Comparison of ENCODE assay signal across 1 mouse cellular context in the genomic region with DNA sequence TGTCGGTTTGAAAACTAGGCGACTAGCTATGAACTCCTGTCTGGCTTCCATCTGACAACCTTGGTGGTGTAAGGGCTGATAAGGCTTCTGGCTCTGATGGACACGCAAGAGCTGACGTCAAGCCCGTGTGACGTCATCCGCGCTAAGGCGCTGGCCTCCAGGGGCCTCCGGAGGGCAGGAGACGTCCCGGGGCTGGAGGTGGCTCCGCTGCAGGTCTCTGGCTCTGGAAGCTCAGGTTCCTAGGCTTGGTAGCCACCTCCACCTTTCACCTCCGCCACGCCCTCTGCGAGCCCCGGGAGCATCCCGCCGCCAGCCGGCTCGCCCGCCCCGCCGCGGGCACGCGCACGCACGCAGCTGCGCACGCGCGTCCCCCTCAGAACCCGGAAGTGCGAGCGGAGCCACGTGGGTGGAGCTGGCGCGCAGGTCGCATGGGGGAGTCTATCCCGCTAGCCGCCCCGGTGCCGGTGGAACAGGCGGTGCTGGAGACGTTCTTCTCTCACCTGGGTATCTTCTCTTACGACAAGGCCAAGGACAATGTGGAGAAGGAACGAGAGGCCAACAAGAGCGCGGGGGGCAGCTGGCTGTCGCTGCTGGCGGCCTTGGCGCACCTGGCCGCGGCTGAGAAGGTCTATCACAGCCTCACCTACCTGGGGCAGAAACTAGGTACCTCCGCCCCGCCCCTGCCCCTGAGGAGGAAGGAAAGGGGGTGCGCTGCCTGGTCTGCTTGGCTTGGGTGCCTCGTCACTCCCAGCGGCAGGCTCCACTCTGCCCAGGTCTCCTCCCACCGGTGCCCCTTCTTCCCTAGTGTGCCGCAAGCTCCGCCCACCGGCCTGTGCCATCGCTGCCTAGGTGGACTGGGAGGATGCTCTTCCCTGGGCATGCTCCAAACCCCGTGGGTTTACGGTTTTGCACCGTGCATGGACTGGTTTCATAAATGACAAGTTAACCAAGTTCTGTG.
TF ChIP-seq lines count a peak whose summit lies in the region.

A gene (plus strand): TSS at position 390 of the 958 bp plus-strand sequence.

TF ChIP-seq in CH12.LX, 34 proteins besides CTCF, POLR2A, EP300 and RAD21 (continued from another document):
- TF ChIP-seq POLR2AphosphoS2 (IDR thresholded peaks at IDR 0.05; ENCODE audit: low read depth, low read length) = peak; percentile 65; the same call in 1 of the 2 replicates
- peak; percentile 100 for TF ChIP-seq MXI1 (IDR thresholded peaks at IDR 0.05; ENCODE audit: low read depth, low read length)
- peak; percentile 91 for TF ChIP-seq NELFE (IDR thresholded peaks at IDR 0.05; ENCODE audit: low read depth, low read length)
- peak; percentile 100 for TF ChIP-seq ELF1 (IDR thresholded peaks at IDR 0.05; ENCODE audit: low read depth, low read length)
- no peak for TF ChIP-seq CHD2 (IDR thresholded peaks at IDR 0.05; ENCODE audit: low read length)
- TF ChIP-seq JUN (IDR thresholded peaks at IDR 0.05; ENCODE audit: insufficient read depth, low read depth, low read length) = peak; percentile 39
- TF ChIP-seq JUND (conservative IDR thresholded peaks at IDR 0.05; ENCODE audit: low read depth, low read length) = 0 out of 2 replicates have a peak, but pooled peaks have one; percentile 24
- TF ChIP-seq MYC (IDR thresholded peaks at IDR 0.05; ENCODE audit: low read depth, low read length) = peak; percentile 97
- TF ChIP-seq MAZ (IDR thresholded peaks at IDR 0.05; ENCODE audit: low read depth, low read length) = 0 out of 2 replicates have a peak, but pooled peaks have one; percentile 41
- no peak for TF ChIP-seq RCOR1 (conservative IDR thresholded peaks at IDR 0.05; ENCODE audit: low read depth, low read length)
- no peak for TF ChIP-seq ZC3H11A (IDR thresholded peaks at IDR 0.05; ENCODE audit: low read depth, low read length)
- no peak for TF ChIP-seq E2F4 (IDR thresholded peaks at IDR 0.05; ENCODE audit: insufficient replicate concordance, low read depth, low read length)
- TF ChIP-seq GABPA (IDR thresholded peaks at IDR 0.05; ENCODE audit: insufficient replicate concordance, low read depth, low read length) = peak; percentile 79
TF ChIP-seq in CH12.LX: peak in this region for 20.
